Mouse (Mus musculus) liver, embryonic 13.5 days (tissue): Measurements from ENCODE around the gene Cpe. TPM values are rescaled to one million over a fixed set of nuclear protein-coding genes. Genes with fewer than 3 reads are reported as not detected.

Source experiments
- ATAC-seq: fragments of 200-750 bp; cut with Nextera tagmentation; 2 replicates; pipeline ENCODE4 v1.8.0; 2017; ENCODE audit warnings: low read depth, mild to moderate bottlenecking, moderate number of reproducible peaks, moderate library complexity
- DNase-seq: peaks from one replicate; pipeline ENCODE4 v3.0.0; 2022
- H3K27ac ChIP-seq: fragments of 300-500 bp; sonication (generic); 2 replicates; pipeline ENCODE4 v1.5.1; 2015; ENCODE audit warnings: moderate library complexity, mild to moderate bottlenecking, inconsistent platforms
- H3K27me3 ChIP-seq: fragments of 300-500 bp; sonication (generic); 2 replicates; pipeline ENCODE4 v1.6.1; 2015; ENCODE audit warnings: mild to moderate bottlenecking, inconsistent platforms
- H3K36me3 ChIP-seq: fragments of 300-500 bp; sonication (generic); 2 replicates; pipeline ENCODE4 v1.6.1; 2015; ENCODE audit warnings: mild to moderate bottlenecking, inconsistent platforms
- H3K4me1 ChIP-seq: fragments of 300-500 bp; sonication (generic); replicated peaks from 2 replicates; pipeline ENCODE4 v1.6.1; 2015; ENCODE audit warnings: inconsistent platforms
- H3K4me2 ChIP-seq: fragments of 300-500 bp; sonication (generic); 2 replicates; pipeline ENCODE4 v1.6.1; 2015; ENCODE audit warnings: inconsistent platforms, mild to moderate bottlenecking, moderate library complexity
- H3K4me3 ChIP-seq: fragments of 300-500 bp; sonication (generic); replicated peaks from 2 replicates; pipeline ENCODE4 v1.5.1; 2015; ENCODE audit warnings: mild to moderate bottlenecking, inconsistent platforms
- H3K9ac ChIP-seq: fragments of 300-500 bp; sonication (generic); 2 replicates; pipeline ENCODE4 v1.6.1; 2015; ENCODE audit warnings: mild to moderate bottlenecking, inconsistent platforms
- H3K9me3 ChIP-seq: fragments of 300-500 bp; sonication (generic); replicated peaks from 2 replicates; pipeline ENCODE4 v1.6.1; 2016; ENCODE audit warnings: inconsistent platforms
- WGBS: fragments of 180-500 bp; shearing (Covaris S2); methylation state at CpG from one replicate; pipeline ENCODE4 v1.1.7; 2015; ENCODE audit not compliant: insufficient replicate concordance; 5-methylcytosine and 5-hydroxymethylcytosine counted together
- polyA plus RNA-seq: library from polyadenylated mRNA; unstranded; fragments of >200 nt; fragmentation: Nextera tagmentation; extraction: Ambion mirVana; gene quantifications from 2 replicates; pipeline ENCODE4 v1.2.1, GENCODE M21; 2015

Gene Cpe
- polyA plus RNA-seq, 1 experiment from 2014 or later, result 5.0 TPM

GRCm38 (mm10) chr8:64606015-64606414, 86.8 kb downstream of the Cpe start:
- no peak overlapping the region for H3K4me3 ChIP-seq
- ATAC-seq (no peak), DNase-seq (no peak)
- no peak overlapping the region for H3K9ac ChIP-seq
- no peaks in the 10 kb centered on the region for H3K9me3 ChIP-seq
- no peak overlapping the region for H3K4me2 ChIP-seq
- H3K27ac ChIP-seq, result no peak overlapping the region
- no peaks in the 10 kb centered on the region for H3K4me1 ChIP-seq
- H3K36me3 ChIP-seq, result no peaks in the 10 kb centered on the region
- WGBS, result 71% methylated on average over 5 of the region's 5 CpGs
- no peaks in the 10 kb centered on the region for H3K27me3 ChIP-seq

GRCm38 (mm10) chr8:64598206-64598605, 94.6 kb downstream of the Cpe start:
- no peak overlapping the region for H3K9ac ChIP-seq
- H3K9me3 ChIP-seq, result no peaks in the 10 kb centered on the region
- H3K4me1 ChIP-seq, result no peaks in the 10 kb centered on the region
- H3K4me3 ChIP-seq, result no peak overlapping the region
- no peak overlapping the region for H3K27ac ChIP-seq
- H3K4me2 ChIP-seq, result no peak overlapping the region
- no peaks in the 10 kb centered on the region for H3K36me3 ChIP-seq
- WGBS, result 55% methylated on average over 4 of the region's 4 CpGs
- no peaks in the 10 kb centered on the region for H3K27me3 ChIP-seq
- no peak for ATAC-seq
- no peak for DNase-seq

DNA sequence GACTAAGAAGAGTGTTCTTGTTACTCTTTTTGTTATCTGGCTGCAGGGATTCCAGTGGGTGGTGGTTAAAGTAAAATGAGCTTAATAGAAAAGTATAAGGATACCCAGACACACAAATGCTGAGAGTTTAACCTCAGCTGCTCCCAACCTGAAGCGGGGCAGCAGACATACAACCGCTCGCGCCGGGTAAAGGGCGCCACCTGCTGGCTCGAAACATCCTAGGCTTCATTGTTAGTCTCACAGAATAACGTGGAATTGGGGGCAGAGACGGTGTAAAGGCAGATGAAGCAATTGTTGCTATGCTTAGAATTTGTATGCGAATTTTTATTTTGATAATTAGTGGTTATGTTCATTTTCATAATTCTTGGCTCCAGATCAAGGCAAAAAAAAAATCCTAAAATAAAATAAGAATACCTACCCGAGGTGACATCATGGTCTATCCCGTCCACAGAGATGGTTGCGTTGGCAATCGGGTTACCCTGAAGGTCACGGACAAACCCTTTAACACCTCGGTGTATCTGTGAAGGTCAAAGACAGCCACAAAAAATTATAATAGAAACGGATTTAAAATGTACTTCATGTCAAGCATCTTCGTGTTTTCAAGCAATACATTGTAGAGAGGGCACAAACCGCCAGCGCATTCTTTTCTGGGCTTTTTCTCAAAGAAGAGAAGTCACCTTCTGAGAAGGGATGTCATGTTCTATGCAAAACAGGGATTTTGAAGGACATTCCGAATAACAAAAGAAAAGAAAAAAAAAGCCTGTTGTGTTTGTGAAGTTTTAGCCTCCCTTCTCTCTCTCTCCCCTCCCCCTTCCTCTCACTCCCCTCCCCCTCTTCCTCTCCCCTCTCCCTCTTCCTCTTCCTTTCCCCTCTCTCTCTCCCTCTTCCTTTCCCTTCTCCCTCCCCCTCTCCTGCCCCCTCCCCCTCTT, 95.5 kb downstream of the Cpe start:
- ATAC-seq (no peak), DNase-seq (peak; percentile 6)
- WGBS, result 24% methylated on average over 21 of the region's 21 CpGs
- Histone ChIP-seq H3K9ac (no peak overlapping the region), H3K27ac (no peak overlapping the region), H3K4me2 (no peak overlapping the region), H3K9me3 (no peaks in the 10 kb centered on the region), H3K27me3 (no peaks in the 10 kb centered on the region), H3K4me1 (no peaks in the 10 kb centered on the region), H3K36me3 (no peaks in the 10 kb centered on the region), H3K4me3 (no peak overlapping the region)

DNA sequence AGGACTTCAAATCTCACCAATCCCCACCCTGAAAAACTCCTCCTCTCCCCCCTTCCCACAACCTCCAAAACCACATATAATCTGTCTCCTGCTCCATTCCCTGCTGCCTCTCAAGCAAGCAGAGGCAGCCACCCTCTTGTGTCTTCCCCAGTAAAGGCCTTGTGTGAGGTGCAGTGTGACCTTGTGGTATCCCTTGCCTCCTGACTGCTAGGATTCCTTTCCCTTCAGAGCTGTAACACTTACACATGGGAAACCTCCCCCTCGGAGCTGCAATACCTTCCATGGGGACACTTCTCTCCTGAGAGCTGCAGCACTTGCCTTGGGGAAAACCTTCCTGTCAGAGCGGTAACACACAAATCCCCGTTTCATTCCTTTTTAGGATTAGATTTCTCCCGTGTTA, 96.5 kb downstream of the Cpe start:
- DNase-seq, result no peak
- 55% methylated on average over 4 of the region's 4 CpGs for WGBS
- no peaks in the 10 kb centered on the region for H3K9me3 ChIP-seq
- H3K4me3 ChIP-seq, result no peak overlapping the region
- no peak overlapping the region for H3K27ac ChIP-seq
- ATAC-seq, result no peak
- H3K36me3 ChIP-seq, result no peaks in the 10 kb centered on the region
- H3K4me2 ChIP-seq, result no peak overlapping the region
- H3K9ac ChIP-seq, result no peak overlapping the region
- H3K4me1 ChIP-seq, result no peaks in the 10 kb centered on the region
- no peaks in the 10 kb centered on the region for H3K27me3 ChIP-seq

- Histone ChIP-seq H3K9me3 (no peaks in the 10 kb centered on the region), H3K4me2 (no peak overlapping the region), H3K9ac (no peak overlapping the region), H3K27ac (no peak overlapping the region), H3K4me3 (no peak overlapping the region), H3K27me3 (no peaks in the 10 kb centered on the region), H3K36me3 (no peaks in the 10 kb centered on the region), H3K4me1 (no peaks in the 10 kb centered on the region)
- no peak for DNase-seq
- no peak for ATAC-seq
- WGBS, result 56% methylated on average over 1 of the region's 1 CpGs
Observed at GRCm38 (mm10) chr8:64590456-64590855, 102.4 kb downstream of the Cpe start.

GRCm38 (mm10) chr8:64582887-64583286, 110.0 kb downstream of the Cpe start:
- Histone ChIP-seq H3K27ac (no peak overlapping the region), H3K4me2 (no peak overlapping the region), H3K4me3 (no peak overlapping the region), H3K9ac (no peak overlapping the region), H3K9me3 (no peaks in the 10 kb centered on the region), H3K36me3 (no peaks in the 10 kb centered on the region), H3K4me1 (no peaks in the 10 kb centered on the region), H3K27me3 (no peaks in the 10 kb centered on the region)
- no peak for ATAC-seq
- DNase-seq, result no peak
- 58% methylated on average over 3 of the region's 3 CpGs for WGBS

- Histone ChIP-seq H3K9ac (no peak overlapping the region), H3K9me3 (no peaks in the 10 kb centered on the region), H3K4me1 (no peaks in the 10 kb centered on the region), H3K27me3 (no peaks in the 10 kb centered on the region), H3K27ac (no peak overlapping the region), H3K4me3 (no peak overlapping the region), H3K4me2 (no peak overlapping the region), H3K36me3 (no peaks in the 10 kb centered on the region)
- WGBS, result 40% methylated on average over 8 of the region's 8 CpGs
- DNase-seq (no peak), ATAC-seq (no peak)
Observed at GRCm38 (mm10) chr8:64578221-64578620, 114.6 kb downstream of the Cpe start.

GRCm38 (mm10) chr8:64575001-64575400, 117.9 kb downstream of the Cpe start:
- H3K4me2 ChIP-seq, result no peak overlapping the region
- no peak overlapping the region for H3K9ac ChIP-seq
- H3K9me3 ChIP-seq, result no peaks in the 10 kb centered on the region
- no peak for ATAC-seq
- no peak overlapping the region for H3K4me3 ChIP-seq
- H3K27me3 ChIP-seq, result no peaks in the 10 kb centered on the region
- no peak for DNase-seq
- H3K36me3 ChIP-seq, result no peaks in the 10 kb centered on the region
- no peak overlapping the region for H3K27ac ChIP-seq
- WGBS, result 72% methylated on average over 9 of the region's 9 CpGs
- H3K4me1 ChIP-seq, result no peaks in the 10 kb centered on the region

- no peak overlapping the region for H3K4me2 ChIP-seq
- no peak overlapping the region for H3K9ac ChIP-seq
- DNase-seq (no peak), ATAC-seq (no peak)
- H3K27ac ChIP-seq, result no peak overlapping the region
- H3K4me1 ChIP-seq, result no peaks in the 10 kb centered on the region
- H3K9me3 ChIP-seq, result no peaks in the 10 kb centered on the region
- 27% methylated on average over 5 of the region's 5 CpGs for WGBS
- H3K36me3 ChIP-seq, result no peaks in the 10 kb centered on the region
- no peak overlapping the region for H3K4me3 ChIP-seq
- H3K27me3 ChIP-seq, result no peaks in the 10 kb centered on the region
Observed at GRCm38 (mm10) chr8:64548054-64548850, 144.6 kb downstream of the Cpe start.

DNA sequence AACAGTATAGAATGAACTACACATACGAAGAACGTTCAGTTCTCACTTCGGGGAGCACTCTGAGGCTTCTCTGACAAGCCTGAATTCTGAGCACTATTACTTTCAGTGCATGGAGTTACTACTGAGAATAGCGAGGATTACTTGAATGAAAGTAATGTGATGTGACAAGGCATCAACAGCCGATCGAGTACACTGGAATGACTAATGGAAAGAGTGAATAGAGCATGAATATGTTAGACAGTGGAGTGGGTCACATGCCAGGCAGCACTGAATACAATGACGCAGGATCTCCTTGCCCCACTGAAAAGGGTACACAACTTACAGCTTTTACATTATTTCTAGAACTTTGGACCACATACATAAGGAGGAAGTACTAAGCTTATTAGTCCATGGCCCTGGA, 149.4 kb downstream of the Cpe start:
- 74% methylated on average over 7 of the region's 7 CpGs for WGBS
- H3K27me3 ChIP-seq, result no peaks in the 10 kb centered on the region
- no peaks in the 10 kb centered on the region for H3K4me1 ChIP-seq
- no peaks in the 10 kb centered on the region for H3K9me3 ChIP-seq
- no peak for DNase-seq
- ATAC-seq, result no peak
- H3K4me2 ChIP-seq, result no peak overlapping the region
- H3K27ac ChIP-seq, result no peak overlapping the region
- no peaks in the 10 kb centered on the region for H3K36me3 ChIP-seq
- H3K9ac ChIP-seq, result no peak overlapping the region
- H3K4me3 ChIP-seq, result no peak overlapping the region
